Mouse (Mus musculus) heart, adult 2 months (tissue): ENCODE results near the gene Myb.

Experiments used
- CTCF ChIP-seq: fragments of 200-600 bp; IDR thresholded peaks from 2 replicates; pipeline ENCODE4 v1.8.1; 2022; ENCODE audit warnings: antibody characterized with exemption, mild to moderate bottlenecking, moderate library complexity
- POLR2A ChIP-seq: fragments of 200-500 bp; IDR thresholded peaks from 2 replicates; pipeline ENCODE4 v1.6.1; 2011; ENCODE audit warnings: mild to moderate bottlenecking, low read depth, low read length, control low read depth; ENCODE audit not compliant: insufficient read depth

DNA sequence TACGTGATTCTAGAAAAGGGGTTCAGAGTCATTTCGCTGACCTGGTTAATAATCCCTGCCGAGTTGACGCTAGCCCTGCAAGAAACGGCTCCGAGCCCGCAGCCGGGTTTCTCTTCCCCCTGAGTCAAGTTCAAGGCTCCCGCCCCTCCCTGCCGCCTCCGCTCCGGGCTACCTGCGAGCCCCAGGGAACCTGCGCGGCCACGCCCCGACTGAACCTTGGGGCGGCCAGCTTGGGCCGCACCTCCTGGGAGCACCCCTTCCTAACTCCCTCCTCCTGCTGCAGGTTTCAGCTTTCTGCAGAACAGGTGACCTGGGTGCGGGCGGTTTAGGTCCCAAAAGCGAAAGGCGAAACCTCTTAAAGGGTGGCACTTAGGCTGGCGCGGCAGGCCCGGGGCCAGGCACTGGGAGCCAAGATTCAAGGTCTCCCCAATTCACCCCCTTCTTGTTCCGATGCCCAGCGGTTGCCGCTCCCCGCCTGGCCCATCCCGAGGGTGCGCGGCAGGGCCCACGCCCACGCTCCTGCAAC, 1.8 kb downstream of the Myb start:
- TF ChIP-seq CTCF (no peak), POLR2A (no peak)
